Mouse (Mus musculus) urinary bladder, postnatal 14 days (tissue): ENCODE results near the gene Vti1a.

Experiments
- DNase-seq: peaks from one replicate; pipeline ENCODE4 v3.0.0; 2021; ENCODE audit warnings: low spot score

Vti1a gene

GRCm38 (mm10) chr19:55380764-55381163 is 64.7 kb downstream of the Vti1a start:
- DNase-seq: no peak

- DNase-seq: no peak
Measured at GRCm38 (mm10) chr19:55381343-55381742, 65.2 kb downstream of the Vti1a start.

GRCm38 (mm10) chr19:55382745-55383144 is 66.7 kb downstream of the Vti1a start:
- no peak for DNase-seq

GRCm38 (mm10) chr19:55384634-55385033 is 68.5 kb downstream of the Vti1a start:
- no peak for DNase-seq

GRCm38 (mm10) chr19:55389019-55389418 is 72.9 kb downstream of the Vti1a start:
- DNase-seq: no peak

- DNase-seq: no peak
Measured at GRCm38 (mm10) chr19:55390323-55390722, 74.2 kb downstream of the Vti1a start.

GRCm38 (mm10) chr19:55401638-55402037 is 85.5 kb downstream of the Vti1a start:
- DNase-seq: no peak

GRCm38 (mm10) chr19:55408486-55408885 is 92.4 kb downstream of the Vti1a start:
- DNase-seq: no peak

- no peak for DNase-seq
Measured at GRCm38 (mm10) chr19:55411415-55411814, 95.3 kb downstream of the Vti1a start.

- no peak for DNase-seq
Measured at GRCm38 (mm10) chr19:55411894-55412293, 95.8 kb downstream of the Vti1a start.

GRCm38 (mm10) chr19:55414050-55414449 is 98.0 kb downstream of the Vti1a start:
- peak; percentile 36 for DNase-seq

- DNase-seq: no peak
Measured at GRCm38 (mm10) chr19:55418756-55419155, 102.7 kb downstream of the Vti1a start.

- DNase-seq: no peak
Measured at GRCm38 (mm10) chr19:55419961-55420360, 103.9 kb downstream of the Vti1a start.

- no peak for DNase-seq
Measured at GRCm38 (mm10) chr19:55421816-55422215, 105.7 kb downstream of the Vti1a start.

- DNase-seq: no peak
Measured at GRCm38 (mm10) chr19:55422311-55423064, 106.4 kb downstream of the Vti1a start.

GRCm38 (mm10) chr19:55423065-55423716 is 107.1 kb downstream of the Vti1a start:
- DNase-seq: no peak

- peak; percentile 80 for DNase-seq
Measured at GRCm38 (mm10) chr19:55423952-55424351, 107.9 kb downstream of the Vti1a start.

GRCm38 (mm10) chr19:55424507-55424906 is 108.4 kb downstream of the Vti1a start:
- DNase-seq: no peak

- no peak for DNase-seq
Measured at GRCm38 (mm10) chr19:55440306-55440705, 124.2 kb downstream of the Vti1a start.

- no peak for DNase-seq
Measured at GRCm38 (mm10) chr19:55443618-55444017, 127.5 kb downstream of the Vti1a start.

GRCm38 (mm10) chr19:55449084-55449483 is 133.0 kb downstream of the Vti1a start:
- DNase-seq: no peak

- DNase-seq: no peak
Measured at GRCm38 (mm10) chr19:55449506-55449905, 133.4 kb downstream of the Vti1a start.

- DNase-seq: no peak
Measured at GRCm38 (mm10) chr19:55456325-55457091, 140.4 kb downstream of the Vti1a start.
